In genomic region chr11:16683538-16683937, GRCm38 (mm10) we compare ENCODE assay signal across 23 mouse cellular contexts.
DNase-seq lines count a peak whose midpoint lies in the region; ATAC-seq lines count a peak whose summit lies in the region.
"Had no signal": no experiment of that assay in that cellular context is flagged by ENCODE, and none has a peak within 500 bp of the region (broad histone marks: within the 10 kb centered on the region; RNA-seq: fewer than 3 reads in every experiment).

No protein-coding gene starts in this region.

- no peaks in the 10 kb centered on the region for H3K27me3 ChIP-seq in heart, embryonic 11.5 days (ENCODE audit: control insufficient read depth, insufficient read depth, low read length)
- no peaks in the 10 kb centered on the region for H3K27me3 ChIP-seq in kidney, embryonic 14.5 days (ENCODE audit: control insufficient read depth, insufficient read depth, low read length)
- H3K27me3 ChIP-seq in forebrain, embryonic 13.5 days: no peaks in the 10 kb centered on the region
- H3K27me3 ChIP-seq: embryonic facial prominence, embryonic 15.5 days; forebrain, embryonic 12.5 days; heart, embryonic 15.5 days had no signal

- H3K27ac ChIP-seq in heart, embryonic 11.5 days (ENCODE audit: low read depth, low read length): no peak overlapping the region
- H3K27ac ChIP-seq in kidney, embryonic 14.5 days (ENCODE audit: low read depth, low read length): no peak overlapping the region
- no peak overlapping the region for H3K27ac ChIP-seq in forebrain, embryonic 13.5 days
- H3K27ac ChIP-seq: embryonic facial prominence, embryonic 15.5 days; forebrain, embryonic 12.5 days; heart, embryonic 10.5 days; heart, embryonic 15.5 days; hindbrain, embryonic 14.5 days had no signal

- H3K9ac ChIP-seq in heart, embryonic 11.5 days (ENCODE audit: low read depth, low read length): no peak overlapping the region
- H3K9ac ChIP-seq in kidney, embryonic 14.5 days (ENCODE audit: low read depth, low read length): no peak overlapping the region
- H3K9ac ChIP-seq in forebrain, embryonic 13.5 days: no peak overlapping the region
- H3K9ac ChIP-seq: embryonic facial prominence, embryonic 15.5 days; forebrain, embryonic 12.5 days; forebrain, postnatal 0 days; heart, embryonic 15.5 days; hindbrain, embryonic 14.5 days had no signal

- H3K9me3 ChIP-seq in heart, embryonic 11.5 days (replicated peaks; ENCODE audit: control insufficient read depth, low read length): no peaks in the 10 kb centered on the region
- H3K9me3 ChIP-seq in kidney, embryonic 14.5 days (ENCODE audit: control insufficient read depth, low read length): no peaks in the 10 kb centered on the region
- H3K9me3 ChIP-seq in forebrain, embryonic 13.5 days (replicated peaks): no peaks in the 10 kb centered on the region
- H3K9me3 ChIP-seq: embryonic facial prominence, embryonic 15.5 days; forebrain, embryonic 12.5 days; heart, embryonic 10.5 days; heart, embryonic 15.5 days had no signal

- peak; percentile 54 for DNase-seq in heart, adult 11 months
- DNase-seq in kidney, adult 9 months: peak; percentile 65
- peak; percentile 19 for DNase-seq in kidney, postnatal 10 days
- no peak for DNase-seq in lung, postnatal 36 days
- DNase-seq in ovary, postnatal 10 days (ENCODE audit: low spot score): no peak
- DNase-seq: adrenal gland, postnatal 14 days; cerebellum, adult 18-20 months; cerebellum, adult 9-11 months; cerebellum, postnatal 36 days; forebrain, postnatal 0 days; gastrocnemius, postnatal 25 days; heart, adult 18-20 months; heart, postnatal 14 days had no signal

- H3K4me3 ChIP-seq in heart, embryonic 11.5 days (ENCODE audit: low read depth, low read length): no peak overlapping the region
- H3K4me3 ChIP-seq in kidney, embryonic 14.5 days (ENCODE audit: low read length): no peak overlapping the region
- no peak overlapping the region for H3K4me3 ChIP-seq in forebrain, embryonic 13.5 days
- H3K4me3 ChIP-seq: embryonic facial prominence, embryonic 15.5 days; erythroblast, embryonic 14.5 days; forebrain, embryonic 12.5 days; heart, embryonic 10.5 days; heart, embryonic 15.5 days had no signal

- no peaks in the 10 kb centered on the region for H3K36me3 ChIP-seq in heart, embryonic 11.5 days (ENCODE audit: control insufficient read depth, insufficient read depth, low read length)
- H3K36me3 ChIP-seq in kidney, embryonic 14.5 days (ENCODE audit: control insufficient read depth, insufficient read depth, low read length): no peaks in the 10 kb centered on the region
- H3K36me3 ChIP-seq in forebrain, embryonic 13.5 days (ENCODE audit: poor library complexity, severe bottlenecking): no peaks in the 10 kb centered on the region
- H3K36me3 ChIP-seq: embryonic facial prominence, embryonic 15.5 days; forebrain, embryonic 12.5 days; heart, embryonic 10.5 days; heart, embryonic 15.5 days had no signal

- no peak for ATAC-seq in heart, embryonic 11.5 days (replicated peaks; ENCODE audit: insufficient number of reproducible peaks, low FRiP score, low TSS enrichment)
- ATAC-seq in kidney, embryonic 14.5 days (ENCODE audit: low FRiP score, low TSS enrichment): no peak
- ATAC-seq in forebrain, embryonic 13.5 days: no peak
- ATAC-seq: activated CD4-positive, CD25-positive, alpha-beta regulatory T cell, adult 4 months; forebrain, postnatal 0 days had no signal

- 81% methylated on average over 1 of the region's 1 CpGs for WGBS in heart, embryonic 11.5 days (ENCODE audit: insufficient replicate concordance)
- WGBS in kidney, embryonic 14.5 days: 95% methylated on average over 1 of the region's 1 CpGs
- 95% methylated on average over 1 of the region's 1 CpGs for WGBS in forebrain, embryonic 13.5 days

- H3K4me2 ChIP-seq in heart, embryonic 11.5 days: no peak overlapping the region
- no peak overlapping the region for H3K4me2 ChIP-seq in kidney, embryonic 14.5 days (replicated peaks; ENCODE audit: low read depth, low read length)
- H3K4me2 ChIP-seq in forebrain, embryonic 13.5 days: no peak overlapping the region
- H3K4me2 ChIP-seq: embryonic facial prominence, embryonic 15.5 days; forebrain, embryonic 12.5 days; heart, embryonic 15.5 days; hindbrain, embryonic 14.5 days had no signal

- no peaks in the 10 kb centered on the region for H3K4me1 ChIP-seq in heart, embryonic 11.5 days (ENCODE audit: control insufficient read depth, insufficient read depth, low read length)
- H3K4me1 ChIP-seq in kidney, embryonic 14.5 days (ENCODE audit: control insufficient read depth, insufficient read depth, low read length): no peaks in the 10 kb centered on the region
- no peaks in the 10 kb centered on the region for H3K4me1 ChIP-seq in forebrain, embryonic 13.5 days
- H3K4me1 ChIP-seq: embryonic facial prominence, embryonic 15.5 days; forebrain, embryonic 12.5 days; heart, embryonic 10.5 days; heart, embryonic 15.5 days had no signal

Comparison
In these comparisons a context has a peak if more than half of its experiments do, and no peak if none do; other contexts are left out.
1. DNase-seq: peak in heart, adult 11 months (single experiment), kidney, adult 9 months (single experiment) and kidney, postnatal 10 days (single experiment); none in lung, postnatal 36 days (single experiment) and ovary, postnatal 10 days (single experiment).